Mouse (Mus musculus): ENCODE measurements at regions not wholly inside any gene's neighbourhood (a gene's known extent, or its start where the extent isn't known, plus 50 kb on each side); places are given as distances from the start of the nearest gene placed in this dataset.

GRCm38 (mm10) chr1:137873628-137874027 is 301.9 kb downstream of the Ptprc start:
- TF ChIP-seq CHD1 (IDR thresholded peaks at IDR 0.05; ENCODE audit: low read depth, low read length) (no peak), CTCF (IDR thresholded peaks at IDR 0.05 in 2 of 3, conservative IDR thresholded peaks at IDR 0.05 in 1 of 3; ENCODE audit: control insufficient read depth in 1 of 3, insufficient read depth in 1 of 3, low read depth in 2 of 3, low read length in 3 of 3, poor library complexity in 1 of 3, severe bottlenecking in 1 of 3) (no peak), EP300 (IDR thresholded peaks at IDR 0.05; ENCODE audit: low read depth in 1 of 2, low read length in 2 of 2) (no peak), POLR2A (IDR thresholded peaks at IDR 0.05; ENCODE audit: control insufficient read depth in 1 of 2, insufficient read depth in 1 of 2, low read depth in 1 of 2, low read length in 2 of 2, poor library complexity in 1 of 2) (no peak), TCF12 (IDR thresholded peaks at IDR 0.05; ENCODE audit: low read depth, low read length) (no peak), MAFK (IDR thresholded peaks at IDR 0.05; ENCODE audit: borderline replicate concordance, low read depth, low read length) (no peak), ZMIZ1 (IDR thresholded peaks at IDR 0.05; ENCODE audit: low read depth, low read length) (no peak), ZNF384 (IDR thresholded peaks at IDR 0.05; ENCODE audit: low read depth, low read length) (no peak), USF1 (IDR thresholded peaks at IDR 0.05; ENCODE audit: low read depth, low read length) (no peak), MXI1 (IDR thresholded peaks at IDR 0.05; ENCODE audit: low read depth, low read length) (no peak), HCFC1 (IDR thresholded peaks at IDR 0.05; ENCODE audit: low read depth, low read length) (no peak), NELFE (IDR thresholded peaks at IDR 0.05; ENCODE audit: low read depth, low read length) (no peak)

Data from MEL (cell line).